Mouse (Mus musculus): ENCODE results near the gene Sstr5.

- TF ChIP-seq CTCF (IDR thresholded peaks at IDR 0.05; ENCODE audit: borderline replicate concordance, control insufficient read depth, extremely low read depth, insufficient read depth, low read length, poor library complexity) (no peak), POLR2A (IDR thresholded peaks at IDR 0.05; ENCODE audit: control insufficient read depth, extremely low read depth, insufficient read depth, low read length, poor library complexity) (no peak)
Measured at GRCm38 (mm10) chr17:25464091-25464490, 33.0 kb downstream of the Sstr5 start.
